Mouse (Mus musculus) neutrophil, adult 5-6 weeks (primary cell): ENCODE data around the gene Fndc5. TPM values are rescaled to one million over a fixed set of nuclear protein-coding genes. Genes with fewer than 3 reads are reported as not detected.

Experiments
- ATAC-seq: fragments of 151-379, 151-347 bp; 2 replicates; pipeline ENCODE4 v1.8.0; 2017; ENCODE audit warnings: mild to moderate bottlenecking, moderate TSS enrichment; ENCODE audit not compliant: insufficient number of reproducible peaks, poor library complexity, low FRiP score, severe bottlenecking; ENCODE audit errors: extremely low read depth
- total RNA-seq: library from RNA; stranded (forward); fragments of 200-1000 nt; gene quantifications from 2 replicates; pipeline ENCODE4 v1.2.3, GENCODE M21; 2017

Fndc5 gene
- total RNA-seq, 1 experiment from 2014 or later = not detected

DNA sequence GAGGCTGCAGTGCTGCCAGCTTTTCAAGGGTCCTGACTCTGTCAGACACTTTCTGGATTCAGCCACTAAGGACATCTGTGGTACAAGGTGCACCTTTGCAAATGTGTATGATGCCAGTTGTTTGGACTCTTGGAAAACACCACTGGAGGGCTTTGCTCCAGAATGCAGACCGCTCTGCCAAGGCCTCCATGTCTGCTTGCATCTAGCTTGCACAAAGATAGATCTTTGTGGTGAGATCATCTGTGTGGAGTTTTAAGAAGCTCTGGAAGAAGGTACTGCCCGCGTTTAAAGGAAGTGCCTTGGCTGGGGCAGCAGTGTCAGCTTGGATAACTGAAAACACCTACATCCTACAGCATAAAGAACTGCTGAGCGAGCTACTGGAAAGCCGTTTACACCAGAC lies 6.7 kb downstream of the Fndc5 start:
- ATAC-seq = no peak

DNA sequence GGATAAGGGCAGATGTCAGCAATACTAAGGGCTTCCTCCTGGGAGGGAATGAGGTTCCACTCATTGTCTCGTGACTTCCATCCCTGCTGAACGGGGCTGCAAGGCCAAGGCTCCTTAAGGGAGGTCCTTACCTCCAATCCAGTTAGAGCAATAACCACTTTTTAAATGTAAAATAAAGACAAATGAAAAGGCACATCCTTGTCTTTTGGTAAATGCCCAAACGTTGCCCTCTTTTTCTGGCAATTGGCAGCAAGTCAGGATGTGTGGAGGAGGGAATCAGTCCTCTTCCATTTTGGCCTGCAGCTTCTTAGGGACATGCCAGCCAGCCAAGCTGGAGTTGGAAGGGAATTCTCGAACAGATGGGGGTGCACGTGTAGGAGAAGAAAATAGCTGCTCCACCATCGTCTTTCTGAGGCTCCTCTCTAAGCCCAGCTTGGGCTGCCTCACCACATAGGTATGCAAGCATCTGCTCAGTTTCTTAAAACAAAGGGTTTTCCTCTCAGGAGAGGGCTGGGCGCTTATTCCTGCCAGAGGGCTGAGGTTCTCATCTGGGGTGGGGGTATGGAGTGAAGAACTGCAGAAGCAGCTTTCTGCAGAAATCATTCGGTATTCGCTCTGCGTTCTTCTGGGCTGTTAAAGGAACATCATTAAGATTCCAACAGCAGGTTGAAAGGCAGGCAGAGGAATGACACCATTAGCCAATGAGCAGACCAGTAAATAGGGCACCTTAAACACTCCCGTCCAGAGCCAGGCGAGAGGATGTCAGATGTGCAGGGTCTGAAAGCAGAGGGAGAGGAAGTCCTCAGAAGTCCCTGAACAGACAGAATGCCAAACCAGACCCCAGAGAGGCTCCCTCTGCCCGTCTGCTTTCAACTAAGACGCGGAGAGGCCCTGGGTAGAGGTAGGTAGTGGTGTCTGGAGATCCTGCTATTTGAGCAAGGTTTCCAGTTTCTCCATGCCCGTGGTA lies 7.9 kb downstream of the Fndc5 start:
- ATAC-seq = no peak

DNA sequence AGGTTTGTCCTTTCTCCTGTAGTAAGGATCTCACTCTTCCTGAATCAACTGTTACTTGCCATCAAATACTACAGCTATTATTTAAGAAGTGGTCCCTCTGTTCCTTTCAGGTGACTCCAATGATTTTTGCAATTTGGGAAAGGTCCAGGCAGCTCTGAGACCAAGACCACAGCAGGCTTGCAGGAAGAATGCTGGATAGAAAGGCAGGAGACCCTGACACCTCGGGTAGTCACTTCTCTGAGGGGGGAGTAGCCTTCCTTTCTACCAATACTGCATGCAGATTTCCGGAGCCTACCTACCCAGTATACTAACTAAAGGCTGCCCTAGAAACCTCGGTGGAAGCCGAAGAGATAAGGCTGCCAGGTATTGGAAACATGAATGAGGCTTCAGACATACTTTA lies 8.6 kb downstream of the Fndc5 start:
- ATAC-seq = no peak

DNA sequence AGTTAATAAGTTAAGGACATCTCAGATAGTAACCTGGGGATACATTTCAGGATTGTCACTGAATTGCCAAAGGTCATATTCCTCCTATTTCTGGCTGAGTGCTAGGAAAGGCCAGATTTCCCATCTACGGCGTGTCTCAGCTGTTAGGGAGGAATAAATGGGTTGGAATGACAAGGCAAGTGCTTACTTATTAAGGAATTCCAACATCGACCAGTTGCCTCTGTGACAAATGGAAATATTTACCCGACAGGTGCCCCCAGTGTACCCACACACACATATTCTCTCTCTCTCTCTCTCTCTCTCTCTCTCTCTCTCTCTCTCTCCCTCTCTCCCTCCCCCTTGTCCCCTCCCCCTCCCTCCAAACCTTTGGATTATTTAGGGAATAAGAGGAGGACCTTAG lies 9.1 kb downstream of the Fndc5 start:
- ATAC-seq = no peak

DNA sequence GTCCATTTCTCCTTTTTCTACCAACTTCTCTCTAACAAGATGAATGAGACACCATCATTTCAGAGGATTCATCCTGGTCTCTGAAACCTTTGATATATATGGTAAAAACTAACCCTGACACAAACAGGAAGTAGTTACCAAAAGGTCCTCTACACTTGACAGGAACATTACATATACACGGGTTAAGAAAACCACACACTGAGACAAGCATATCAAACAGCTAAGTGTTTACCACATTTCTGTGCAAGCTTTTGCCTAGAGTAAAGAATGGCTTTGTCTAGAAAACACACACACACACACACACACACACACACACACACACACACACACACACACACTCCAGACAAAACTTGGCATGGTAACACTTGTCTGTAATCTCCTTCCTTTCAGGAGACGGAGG lies 9.6 kb downstream of the Fndc5 start:
- no peak for ATAC-seq

DNA sequence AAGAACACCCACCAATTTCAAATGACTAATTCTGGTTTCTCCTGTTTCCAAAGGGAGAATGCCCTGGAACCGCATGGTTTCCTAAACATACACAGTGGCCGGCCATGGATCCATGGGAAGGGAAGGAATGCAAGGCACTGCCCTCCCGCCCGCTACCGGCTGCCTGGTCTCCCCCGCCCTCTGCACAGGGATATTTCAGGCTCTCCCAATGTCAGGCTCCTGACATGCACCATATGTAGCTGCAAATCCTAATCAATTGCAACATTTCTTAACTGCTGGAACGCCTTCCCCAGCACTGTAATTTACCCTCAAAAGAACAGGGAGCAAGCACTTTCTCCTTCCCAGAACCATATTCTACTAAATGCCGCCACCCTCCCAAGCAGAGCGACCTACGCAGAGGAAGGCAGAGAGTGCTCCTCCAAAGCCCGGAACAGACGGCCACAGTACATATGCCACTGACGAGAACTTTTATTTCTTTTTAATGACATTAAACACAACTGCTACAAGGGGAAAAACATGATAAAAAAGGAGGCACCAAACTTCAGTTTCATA lies 10.8 kb downstream of the Fndc5 start:
- no peak for ATAC-seq

DNA sequence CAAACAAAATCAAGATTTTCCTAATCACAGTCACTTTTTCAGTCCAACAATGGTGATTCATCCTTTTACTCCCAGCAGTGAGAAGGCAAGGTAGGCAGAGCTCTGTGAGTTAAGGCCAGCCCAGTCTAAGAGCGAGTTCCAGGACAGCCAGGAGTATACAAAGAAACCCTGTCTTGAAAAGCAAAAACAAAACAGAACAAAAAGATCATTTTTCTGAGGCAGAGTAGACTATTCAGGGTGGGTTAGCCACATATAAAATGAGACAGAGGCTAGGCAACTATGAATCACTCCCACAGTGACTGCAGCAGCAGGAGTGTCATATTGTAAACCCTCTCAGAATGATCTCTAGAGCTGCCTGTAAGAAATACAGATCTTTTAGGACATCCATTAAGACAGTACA lies 12.5 kb downstream of the Fndc5 start:
- ATAC-seq = no peak

DNA sequence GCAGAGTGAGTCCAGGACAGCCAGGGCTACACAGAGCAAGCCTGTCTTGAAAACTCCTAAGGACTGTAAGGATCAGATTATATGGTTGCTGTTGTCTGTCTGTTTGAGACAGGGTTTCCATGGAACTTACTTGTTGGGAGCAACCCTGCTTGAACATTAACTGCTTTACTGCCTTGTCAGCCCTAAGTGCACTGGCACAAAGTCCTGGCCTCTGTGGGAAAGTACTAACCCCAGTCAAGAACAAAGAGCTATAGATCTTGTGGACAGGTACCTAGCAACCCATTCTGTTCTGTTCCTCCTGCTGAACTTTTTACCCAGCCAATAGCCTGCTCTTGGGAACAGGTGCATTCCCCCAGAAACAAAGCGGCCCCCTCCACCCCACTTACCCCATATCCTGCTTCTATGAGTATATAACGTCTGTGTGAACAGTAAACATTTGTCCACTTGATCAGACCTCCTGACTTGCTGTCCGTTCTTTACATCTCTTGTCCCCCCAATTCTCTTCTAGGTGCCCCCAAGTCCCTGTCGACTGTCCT lies 14.5 kb downstream of the Fndc5 start:
- ATAC-seq = no peak

DNA sequence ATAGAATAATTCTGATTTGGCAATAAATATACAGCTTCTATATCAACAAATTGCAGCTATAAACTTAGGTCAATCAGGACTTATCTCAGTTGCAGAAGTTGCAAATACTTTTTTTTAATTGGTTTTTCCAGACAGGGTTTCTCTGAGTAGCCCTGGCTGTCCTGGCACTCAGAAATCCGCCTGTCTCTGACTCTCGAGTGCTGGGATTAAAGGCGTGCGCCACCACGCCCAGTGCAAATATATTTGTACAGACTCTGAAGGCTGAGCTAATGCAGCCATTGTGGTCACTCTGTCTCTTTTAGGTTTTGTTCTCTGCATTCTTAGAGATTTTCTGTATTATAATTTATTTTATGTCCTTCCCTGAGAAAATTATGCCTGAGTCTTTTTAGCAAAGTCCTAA lies 20.7 kb downstream of the Fndc5 start:
- no peak for ATAC-seq

DNA sequence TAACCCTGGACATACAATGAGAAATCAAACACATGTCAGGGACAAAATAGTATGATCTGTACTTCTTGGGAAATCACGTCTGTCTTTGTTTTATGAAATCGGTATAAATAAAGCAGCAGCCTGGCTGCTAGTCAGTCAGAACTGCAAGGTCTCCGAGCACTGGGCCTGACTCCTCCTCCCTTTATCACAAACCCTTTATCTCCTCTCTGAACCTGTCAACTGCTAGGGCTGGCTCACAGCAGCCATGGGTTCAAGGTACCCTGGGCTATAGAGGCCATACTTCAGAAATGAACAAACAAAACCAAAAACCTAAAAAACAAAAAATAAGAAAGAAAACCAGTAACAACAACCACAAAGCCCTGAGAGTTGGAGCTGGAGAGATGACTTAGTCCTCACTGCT lies 21.8 kb downstream of the Fndc5 start:
- ATAC-seq = no peak

DNA sequence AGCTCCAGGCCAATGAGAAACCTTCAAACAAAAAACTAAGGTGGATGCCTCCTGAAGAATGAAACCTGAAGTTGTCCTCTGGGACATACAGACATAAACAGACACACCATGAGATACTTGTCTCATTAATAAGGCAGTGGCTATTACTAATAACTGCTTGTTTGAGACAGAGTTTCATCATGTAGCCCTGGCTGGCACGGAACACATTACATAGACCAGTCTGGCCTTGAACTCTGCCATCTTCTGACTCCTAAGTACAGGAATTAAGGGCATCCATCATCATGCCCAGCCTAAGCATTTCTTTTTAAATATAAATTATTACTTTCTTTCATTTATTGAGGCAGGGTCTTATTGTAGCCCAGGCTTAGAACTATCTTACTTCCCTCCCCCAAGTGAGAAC lies 24.3 kb downstream of the Fndc5 start:
- no peak for ATAC-seq

DNA sequence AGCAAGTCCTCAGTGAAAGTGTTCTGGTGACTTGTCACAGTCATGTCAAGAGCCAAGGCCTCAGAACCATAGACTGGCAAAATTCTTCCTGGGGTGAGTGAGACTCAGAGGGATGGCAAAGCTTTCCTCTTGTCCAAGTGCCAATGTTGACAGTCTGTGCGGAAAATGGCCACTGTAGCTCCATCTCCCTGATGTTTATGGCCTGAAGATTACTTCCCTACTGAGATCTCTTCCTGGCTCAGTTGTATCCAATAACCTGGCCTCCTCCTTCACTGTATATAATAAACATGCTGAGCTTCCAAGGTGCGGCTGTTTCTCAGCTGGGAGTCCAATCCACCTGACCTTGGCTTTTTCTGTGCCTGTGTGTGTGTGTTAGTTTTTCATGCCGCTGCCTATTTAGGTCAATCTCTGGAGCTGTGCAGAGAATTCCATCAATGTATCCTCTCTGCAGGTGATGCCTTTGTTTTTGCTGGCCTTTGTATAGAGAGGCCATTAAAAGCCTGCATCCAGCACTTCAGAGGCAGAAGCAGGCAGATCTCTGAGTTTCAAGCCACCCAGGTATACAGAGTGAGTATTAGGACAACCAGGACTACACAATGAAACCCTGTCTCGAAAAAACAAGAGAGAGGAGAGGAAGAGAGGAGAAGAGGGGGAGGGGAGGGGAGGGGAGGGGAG lies 24.9 kb downstream of the Fndc5 start:
- no peak for ATAC-seq

DNA sequence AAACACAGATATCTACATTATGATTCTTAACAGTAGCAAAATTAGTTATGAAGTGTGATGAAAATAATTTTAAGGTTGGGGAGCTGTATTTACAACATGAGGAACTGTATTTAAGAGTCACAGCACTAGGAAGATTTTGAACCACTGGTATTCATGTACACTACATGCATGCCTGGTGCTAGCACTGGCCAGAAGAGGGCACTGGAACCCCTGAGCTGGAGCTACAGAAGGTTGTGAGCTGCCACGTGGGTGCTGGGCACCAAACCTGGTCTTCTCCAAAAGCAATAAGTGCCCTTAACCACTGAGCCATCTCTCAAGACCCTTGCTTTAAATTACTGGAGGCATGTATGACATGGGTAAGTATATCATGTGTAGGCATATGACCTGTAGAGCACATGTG lies 35.7 kb downstream of the Fndc5 start:
- ATAC-seq = no peak

DNA sequence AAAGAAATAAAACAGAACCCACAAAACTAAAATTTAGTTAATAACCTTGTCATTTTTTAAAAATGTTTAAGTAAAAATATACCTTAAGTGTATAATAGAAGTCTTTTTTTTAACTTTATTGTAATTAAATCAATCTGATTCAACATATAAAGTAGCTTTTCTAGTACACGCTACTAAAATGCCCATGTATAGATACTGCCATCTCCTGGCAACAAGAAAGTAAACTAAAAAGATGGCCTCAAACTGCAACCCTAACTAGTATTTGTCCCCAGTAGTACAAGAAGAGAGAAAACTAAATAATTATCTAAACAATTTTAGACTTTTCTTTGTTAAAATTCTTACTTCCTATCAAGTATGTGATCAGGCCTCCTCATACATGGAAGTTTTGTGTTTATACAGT lies 42.8 kb downstream of the Fndc5 start:
- no peak for ATAC-seq

DNA sequence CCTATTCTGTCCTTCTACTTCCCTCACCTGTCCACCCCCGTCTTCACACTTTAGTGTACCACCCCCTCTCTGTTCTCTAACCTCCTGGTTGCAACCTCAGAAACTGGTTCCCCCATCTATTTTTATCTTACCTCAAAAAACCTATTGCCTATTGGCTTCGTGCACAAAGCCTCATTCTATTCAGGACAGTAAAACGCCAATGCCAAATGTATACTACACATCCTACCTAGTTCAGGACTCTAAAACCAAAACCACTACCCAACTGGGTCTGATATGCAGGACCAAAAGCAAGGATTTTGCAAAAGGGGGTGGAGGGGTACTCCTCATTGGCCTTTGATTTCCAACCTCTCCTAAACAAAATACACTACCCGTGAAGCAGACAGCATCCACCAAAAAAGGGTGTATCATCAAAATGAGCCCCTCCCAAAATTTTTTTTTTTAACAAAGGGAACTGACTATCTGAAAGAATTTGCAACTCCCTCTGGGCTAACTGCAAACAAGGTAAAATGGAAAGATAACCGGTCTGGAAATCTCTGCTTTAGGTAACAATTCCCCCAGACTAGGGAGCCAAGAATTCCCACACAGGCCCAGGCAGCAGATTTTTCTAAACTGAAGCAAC lies 51.4 kb downstream of the Fndc5 start:
- no peak for ATAC-seq

DNA sequence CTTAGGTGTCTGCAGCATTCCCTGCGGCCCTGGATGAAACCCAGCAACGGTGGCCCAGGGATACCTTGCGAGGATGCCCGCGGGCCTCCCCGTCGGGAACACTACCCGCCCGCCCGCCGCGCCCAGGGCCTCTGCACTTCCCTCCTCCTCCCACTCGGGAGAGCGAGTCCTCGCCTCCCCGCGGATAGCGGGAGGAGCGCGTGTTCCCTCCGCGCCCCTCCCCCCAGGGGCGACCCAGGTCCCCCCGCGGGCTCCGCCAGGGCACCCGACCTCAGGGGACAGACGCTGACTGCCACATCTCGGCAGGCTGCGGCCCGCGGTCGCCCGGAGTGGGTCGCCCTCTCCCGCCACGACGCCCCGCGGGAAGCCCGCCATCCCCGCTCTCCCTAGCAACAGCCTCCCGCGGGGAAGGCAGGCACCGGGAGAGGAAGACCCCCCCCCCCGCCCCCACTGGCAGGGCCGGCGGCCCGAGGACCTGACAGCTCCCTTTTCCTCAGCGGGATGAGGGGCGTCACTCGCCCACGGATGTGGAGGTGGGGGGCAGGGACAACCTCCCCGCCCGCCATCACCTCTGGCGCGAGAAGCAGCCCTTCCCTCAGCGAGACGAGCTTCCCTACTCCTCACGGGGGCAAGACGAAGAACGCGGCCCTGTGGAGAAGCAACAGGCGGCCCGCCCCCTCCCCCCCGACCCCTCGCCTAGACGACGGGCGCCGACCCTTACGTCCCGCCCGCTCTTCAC lies 52.2 kb downstream of the Fndc5 start:
- peak; percentile 2; the same call in 1 of the 2 replicates for ATAC-seq

DNA sequence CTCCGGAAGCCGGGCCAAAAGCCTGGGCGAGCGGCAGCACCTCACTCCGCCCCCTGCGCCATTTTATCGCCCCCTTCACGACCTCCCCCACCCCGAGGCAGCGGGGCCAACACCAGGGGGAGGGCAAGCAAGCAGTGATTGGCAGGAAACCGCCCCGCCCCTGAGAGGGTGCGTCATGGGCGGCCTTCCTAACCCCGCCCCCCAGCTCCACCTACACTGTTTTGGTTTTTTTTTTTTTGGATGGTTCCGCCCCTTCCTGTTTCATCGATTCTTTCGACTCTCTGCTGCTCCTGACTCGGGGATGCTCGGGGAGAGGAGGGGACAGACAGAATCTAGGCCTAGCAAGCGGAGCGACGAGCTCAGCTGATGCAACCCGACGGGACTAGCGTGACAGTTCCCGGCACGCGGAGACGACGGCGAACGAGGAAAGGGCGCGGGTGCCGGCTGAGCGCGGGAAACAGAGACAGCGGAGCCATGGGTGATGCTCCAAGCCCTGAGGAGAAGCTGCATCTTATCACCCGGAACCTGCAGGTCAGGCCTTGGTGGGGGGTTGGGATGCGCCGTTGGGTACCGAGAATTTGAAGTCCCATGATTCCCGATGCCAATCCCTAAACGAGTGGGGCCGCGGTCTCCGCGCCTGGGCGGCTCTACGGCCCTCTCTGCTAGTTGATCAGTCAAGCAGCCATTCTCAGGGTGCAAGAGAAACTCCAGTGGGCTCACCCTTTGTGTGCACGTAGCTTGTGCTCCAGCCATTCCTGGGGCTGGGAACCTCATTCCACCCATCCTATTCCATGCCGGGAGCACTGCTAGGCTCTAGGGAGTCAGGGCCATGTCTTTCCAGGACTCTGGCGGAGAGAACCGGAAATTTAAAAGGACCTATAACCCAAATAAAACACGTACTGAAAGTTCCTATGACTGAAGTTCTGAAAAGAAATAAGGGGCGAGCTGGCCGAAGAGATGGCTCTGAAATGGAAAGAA lies 53.0 kb downstream of the Fndc5 start, which contains the start of the genes S100pbp and Yars:
Gene S100pbp (minus strand): TSS at position 186 of the 978 bp plus-strand sequence.
Gene Yars (plus strand): TSS at position 219 of the 978 bp plus-strand sequence.
- peak; percentile 95 for ATAC-seq
